Mouse (Mus musculus) T-helper 17 cell (primary cell): ENCODE data around the gene Akap14.

ENCODE experiments used
- in situ Hi-C, 2 experiments: fragments of 300-600 bp; cut with MboI, MseI; formaldehyde crosslinking; loops; 1 replicate in 1 of 2; 2 replicates in 1 of 2; pipeline ENCODE4 v1.15.1; 2025; ENCODE audit warnings: high pct_unique_total_duplicates in 2 of 2

Akap14 gene

DNA sequence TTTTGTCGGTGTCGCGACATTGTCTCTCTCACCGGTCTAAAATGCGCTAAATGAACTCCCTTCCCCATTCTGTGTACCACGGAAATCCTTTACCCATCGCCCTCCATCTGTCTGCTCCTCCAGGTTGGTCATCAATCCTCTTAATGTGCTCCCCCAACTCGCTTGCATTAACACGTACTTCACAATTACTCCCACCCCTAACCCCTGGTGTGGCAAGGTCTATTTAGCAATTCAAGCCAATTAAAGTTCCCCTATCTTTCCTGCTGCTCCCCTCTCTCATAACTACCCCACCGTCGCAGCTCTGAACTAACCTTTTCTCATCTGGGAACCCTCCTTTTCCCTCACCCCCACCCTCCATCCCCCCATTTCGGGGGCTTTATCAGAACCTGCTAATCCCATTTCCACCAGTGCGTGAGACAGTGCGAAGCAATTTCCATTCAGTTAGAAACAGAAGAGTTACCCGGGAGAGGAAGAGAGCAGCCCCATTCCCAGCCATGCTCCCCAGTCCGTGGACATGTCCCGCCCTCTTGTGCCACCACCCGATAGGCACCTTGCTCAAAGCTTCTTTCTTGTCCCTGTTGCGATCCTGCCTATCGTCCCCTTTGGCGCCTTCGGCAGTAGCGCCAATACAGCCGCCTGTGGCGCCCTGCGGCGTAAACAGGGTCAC, 59.0 kb downstream of the Akap14 start:
- in situ Hi-C loops: no loop called here

DNA sequence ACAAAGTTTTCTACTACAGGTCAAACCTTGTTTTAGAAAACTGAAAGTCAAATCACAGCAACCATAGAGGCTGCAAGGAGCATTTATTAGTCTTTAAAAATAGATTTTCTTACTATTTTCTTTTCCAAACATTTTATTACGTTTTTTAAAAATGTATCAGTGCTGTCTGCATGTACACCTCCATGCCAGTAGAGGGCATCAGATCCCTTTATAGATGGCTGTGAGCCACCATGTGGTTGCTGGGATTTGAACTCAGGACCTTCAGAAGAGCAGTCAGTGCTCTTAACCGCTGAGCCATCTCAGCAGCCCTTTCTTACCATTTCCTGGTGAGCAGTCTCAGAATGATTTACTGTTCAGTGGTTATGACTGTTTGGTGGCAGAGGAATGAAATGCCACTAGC, 64.8 kb downstream of the Akap14 start:
- in situ Hi-C loops: no loop called here
